Mouse (Mus musculus) intestine, embryonic 15.5 days (tissue): ENCODE measurements at regions not wholly inside any gene's neighbourhood (a gene's known extent, or its start where the extent isn't known, plus 50 kb on each side); places are given as distances from the start of the nearest gene placed in this dataset.
A peak's percentile ranks its signal among the peaks of the same experiment; 100 is the strongest.

Source experiments
- ATAC-seq: fragments of 200-750 bp; cut with Nextera tagmentation; 2 replicates; pipeline ENCODE4 v1.8.0; 2017; ENCODE audit warnings: moderate TSS enrichment, moderate library complexity
- H3K27ac ChIP-seq: fragments of 300-500 bp; sonication (generic); 2 replicates; pipeline ENCODE4 v1.5.1; 2015; ENCODE audit warnings: mild to moderate bottlenecking, inconsistent platforms
- H3K27me3 ChIP-seq: fragments of 300-500 bp; sonication (generic); replicated peaks from 2 replicates; pipeline ENCODE4 v1.6.1; 2015; ENCODE audit warnings: inconsistent platforms
- H3K36me3 ChIP-seq: fragments of 300-500 bp; sonication (generic); 2 replicates; pipeline ENCODE4 v1.6.1; 2015; ENCODE audit warnings: inconsistent platforms
- H3K4me1 ChIP-seq: fragments of 300-500 bp; sonication (generic); replicated peaks from 2 replicates; pipeline ENCODE4 v1.6.1; 2015; ENCODE audit warnings: inconsistent platforms
- H3K4me2 ChIP-seq: fragments of 300-500 bp; sonication (generic); replicated peaks from 2 replicates; pipeline ENCODE4 v1.6.1; 2015; ENCODE audit warnings: mild to moderate bottlenecking, inconsistent platforms
- H3K4me3 ChIP-seq: fragments of 300-500 bp; sonication (generic); replicated peaks from 2 replicates; pipeline ENCODE4 v1.5.1; 2015; ENCODE audit warnings: inconsistent platforms
- H3K9ac ChIP-seq: fragments of 300-500 bp; sonication (generic); 2 replicates; pipeline ENCODE4 v1.6.1; 2015; ENCODE audit warnings: inconsistent platforms
- H3K9me3 ChIP-seq: fragments of 300-500 bp; sonication (generic); 2 replicates; pipeline ENCODE4 v1.6.1; 2016; ENCODE audit warnings: inconsistent platforms
- WGBS: fragments of 180-500 bp; shearing (Covaris S2); methylation state at CpG from one replicate; pipeline ENCODE4 v1.1.7; 2015; 5-methylcytosine and 5-hydroxymethylcytosine counted together

GRCm38 (mm10) chr14:75396511-75397026 lies 59.2 kb upstream of the Siah3 start:
- Histone ChIP-seq H3K4me1 (no peaks in the 10 kb centered on the region), H3K9ac (no peak overlapping the region), H3K27me3 (no peaks in the 10 kb centered on the region), H3K36me3 (no peaks in the 10 kb centered on the region), H3K27ac (no peak overlapping the region), H3K9me3 (no peaks in the 10 kb centered on the region), H3K4me2 (no peak overlapping the region), H3K4me3 (no peak overlapping the region)
- WGBS = 86% methylated on average over 10 of the region's 10 CpGs
- ATAC-seq = no peak

GRCm38 (mm10) chr14:75399678-75400077 lies 56.1 kb upstream of the Siah3 start:
- H3K27ac ChIP-seq = no peak overlapping the region
- WGBS = 87% methylated on average over 2 of the region's 2 CpGs
- no peaks in the 10 kb centered on the region for H3K27me3 ChIP-seq
- H3K4me2 ChIP-seq = no peak overlapping the region
- H3K9ac ChIP-seq = no peak overlapping the region
- H3K4me1 ChIP-seq = no peaks in the 10 kb centered on the region
- ATAC-seq = no peak
- no peak overlapping the region for H3K4me3 ChIP-seq
- H3K36me3 ChIP-seq = no peaks in the 10 kb centered on the region
- no peaks in the 10 kb centered on the region for H3K9me3 ChIP-seq

GRCm38 (mm10) chr14:75402483-75403103 lies 53.2 kb upstream of the Siah3 start:
- H3K4me3 ChIP-seq = no peak overlapping the region
- H3K27me3 ChIP-seq = no peaks in the 10 kb centered on the region
- H3K9me3 ChIP-seq = no peaks in the 10 kb centered on the region
- H3K27ac ChIP-seq = no peak overlapping the region
- H3K4me1 ChIP-seq = no peaks in the 10 kb centered on the region
- H3K9ac ChIP-seq = no peak overlapping the region
- ATAC-seq = peak; percentile 77
- H3K36me3 ChIP-seq = no peaks in the 10 kb centered on the region
- 57% methylated on average over 12 of the region's 12 CpGs for WGBS
- no peak overlapping the region for H3K4me2 ChIP-seq
